Mouse (Mus musculus) heart, postnatal 36 days (tissue): ENCODE measurements around the gene Gatad2b. TPM values are rescaled to one million over a fixed set of nuclear protein-coding genes. Genes with fewer than 3 reads are reported as not detected.
"Not testable (repeated sequence)": the region's sequence is repeated elsewhere in the genome, so short reads cannot be mapped to it uniquely, and the experiment has no call there.

Source experiments
- DNase-seq, 2 experiments: peaks; one replicate each; pipeline ENCODE4 v3.0.0; 2021 to 2022
- intact Hi-C: fragments of 180-260 bp; cut with DNase I; formaldehyde crosslinking; loops from one replicate; pipeline ENCODE4 v1.15.1; 2025
- total RNA-seq, 2 experiments: library from RNA; stranded (reverse); gene quantifications; 2 replicates each; pipeline ENCODE4 v1.2.3; 2021

Gatad2b gene
- total RNA-seq, 2 experiments from 2014 or later = 50.1 to 50.7 TPM

- intact Hi-C loops = loop anchor here (1.0 to 5.0 kb wide), 4 partner anchors 27 to 202 kb away; partner anchors contain the start of gene Npr1
- DNase-seq = peak; percentile 95
These were observed 27.7 kb upstream of the Gatad2b start, which contains the start of gene Dennd4b for GRCm38 (mm10) chr3:90265034-90265931. Gene Dennd4b, plus strand, starts transcription at chr3:90265185.

DNA sequence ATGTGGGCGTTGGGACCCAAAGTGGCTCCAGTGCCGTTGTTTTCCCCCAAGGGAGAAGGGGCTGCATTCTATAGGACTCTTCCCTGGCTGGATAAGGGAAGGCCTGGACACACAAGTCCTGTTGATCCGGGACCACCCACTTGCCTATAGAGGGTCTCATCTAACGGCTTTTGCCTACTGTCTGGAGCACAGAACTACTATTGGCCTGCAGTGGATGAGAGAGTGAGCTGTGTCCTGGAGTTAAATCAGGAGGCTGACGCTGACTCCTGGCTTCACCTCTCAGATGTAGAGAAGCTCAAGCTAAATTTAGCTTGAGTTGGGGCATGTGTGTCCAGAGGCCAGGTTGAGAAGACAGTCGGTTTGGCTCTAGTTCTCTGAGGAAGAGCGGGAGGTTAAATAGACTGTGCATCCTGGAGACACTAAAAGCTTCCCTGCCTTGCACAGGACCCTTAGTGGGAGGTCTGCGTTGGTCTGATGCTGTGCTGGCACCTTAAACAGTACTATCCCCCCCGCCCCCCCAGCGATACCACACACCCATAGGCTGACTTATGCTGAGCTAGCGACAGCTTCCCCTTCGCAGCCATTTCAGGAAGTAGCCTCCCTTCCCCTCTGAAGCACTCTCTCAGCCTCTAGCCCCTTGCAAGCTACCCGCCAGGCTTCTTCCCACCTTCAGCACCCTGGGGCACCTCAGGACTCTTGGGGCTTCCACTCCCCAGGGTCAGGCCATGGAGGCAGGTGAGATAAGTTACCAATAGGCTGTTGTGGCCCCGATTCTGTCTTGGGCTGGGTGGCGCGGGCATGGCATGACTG, 26.8 kb upstream of the Gatad2b start:
- intact Hi-C loops = loop anchor here (1.0 to 5.0 kb wide), 4 partner anchors 26 to 201 kb away; partner anchors contain the start of gene Npr1
- DNase-seq = peak; percentile 31 to 56

- intact Hi-C loops = loop anchor here (5.0 kb wide), 1 partner anchor 200 kb away; the partner anchor contains the start of gene Npr1
- DNase-seq = no peak
These were observed 25.8 kb upstream of the Gatad2b start for GRCm38 (mm10) chr3:90266901-90267775.

- intact Hi-C loops = loop anchor here (5.0 kb wide), 1 partner anchor 199 kb away; the partner anchor contains the start of gene Npr1
These were observed 24.8 kb upstream of the Gatad2b start for GRCm38 (mm10) chr3:90268190-90268589.

DNA sequence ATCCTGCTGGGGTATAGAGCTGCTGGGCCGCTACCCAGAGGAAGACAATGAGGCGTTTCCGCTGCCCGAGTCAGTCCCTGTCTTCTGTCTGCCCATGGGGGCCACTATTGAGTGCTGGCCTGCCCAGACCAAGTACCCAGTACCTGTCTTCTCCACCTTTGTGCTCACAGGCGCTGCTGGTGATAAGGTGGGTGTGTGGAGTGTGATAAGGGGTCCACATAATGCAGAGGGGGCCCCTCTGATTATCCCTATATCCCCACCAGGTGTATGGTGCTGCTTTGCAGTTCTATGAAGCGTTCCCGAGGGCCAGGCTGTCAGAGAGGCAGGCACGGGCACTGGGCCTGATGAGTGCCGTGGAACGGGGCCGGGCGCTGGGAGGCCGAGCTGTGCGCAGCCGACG, 24.0 kb upstream of the Gatad2b start:
- DNase-seq = no peak
- intact Hi-C loops = loop anchor here (5.0 kb wide), 1 partner anchor 198 kb away; the partner anchor contains the start of gene Npr1

More at GRCm38 (mm10) chr3:90268190-90268589, 24.8 kb upstream of the Gatad2b start:
- no peak for DNase-seq

DNA sequence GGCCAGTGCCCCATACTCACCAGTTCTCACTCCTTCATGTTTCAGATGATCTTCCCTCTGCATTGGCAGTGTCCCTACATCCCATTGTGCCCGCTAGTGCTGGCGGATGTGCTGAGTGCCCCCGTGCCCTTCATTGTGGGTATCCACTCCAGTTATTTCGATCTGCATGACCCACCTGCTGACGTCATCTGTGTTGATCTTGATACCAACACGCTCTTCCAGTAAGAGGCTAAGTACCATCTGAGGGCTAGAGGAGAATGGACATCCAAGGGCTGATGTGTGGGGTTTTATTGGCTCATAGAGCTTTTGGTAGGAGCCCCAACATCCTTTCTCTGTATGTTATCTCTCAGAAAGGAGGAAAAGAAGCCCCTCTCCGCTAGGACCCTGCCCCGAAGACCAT, 22.2 kb upstream of the Gatad2b start:
- no peak for DNase-seq

DNA sequence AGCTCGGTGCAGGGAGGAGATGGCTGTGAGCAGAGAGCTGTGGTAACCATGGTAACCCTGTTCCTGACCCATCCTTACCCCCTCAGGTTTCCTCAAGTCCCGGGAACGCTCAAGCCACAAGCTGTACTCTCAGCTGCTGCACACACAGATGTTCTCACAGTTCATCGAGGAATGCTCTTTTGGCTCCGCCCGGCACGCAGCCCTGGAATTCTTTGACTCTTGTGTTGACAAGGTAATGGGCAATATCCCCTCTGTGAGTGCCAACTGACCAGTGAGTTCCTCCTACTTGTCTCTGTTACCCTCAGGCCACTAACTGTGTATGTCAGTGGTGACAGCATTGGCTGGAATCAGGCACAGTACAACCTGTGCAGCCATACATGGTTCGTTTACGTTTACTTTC, 20.8 kb upstream of the Gatad2b start:
- intact Hi-C loops = no loop called here
- no peak for DNase-seq

More for the DNA sequence above, 22.2 kb upstream of the Gatad2b start:
- intact Hi-C loops = no loop called here

GRCm38 (mm10) chr3:90273855-90274254, 19.1 kb upstream of the Gatad2b start:
- intact Hi-C loops = no loop called here
- no peak for DNase-seq

DNA sequence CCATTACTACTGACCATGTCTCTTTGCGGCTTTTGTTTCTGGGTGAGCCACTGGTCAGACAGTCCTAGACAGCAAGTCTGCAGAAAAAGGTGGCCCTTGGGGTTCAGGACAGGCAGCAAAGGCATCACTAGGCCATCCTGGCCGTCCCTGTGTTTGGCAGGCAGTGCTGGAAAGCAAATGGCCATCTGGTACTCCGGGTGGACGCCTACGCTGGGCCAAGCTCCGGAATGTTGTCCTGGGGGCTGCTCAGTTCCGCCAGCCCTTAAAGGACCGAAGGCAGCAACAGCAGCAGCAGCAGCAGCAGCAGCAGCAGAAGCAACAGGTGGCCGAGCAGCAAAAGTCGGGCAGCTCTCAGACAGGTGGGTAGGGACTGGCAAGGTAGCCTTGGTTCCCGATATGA, 17.7 kb upstream of the Gatad2b start:
- intact Hi-C loops = no loop called here
- no peak for DNase-seq

- DNase-seq = no peak
- intact Hi-C loops = no loop called here
These were observed 16.1 kb upstream of the Gatad2b start for GRCm38 (mm10) chr3:90276858-90277257.

DNA sequence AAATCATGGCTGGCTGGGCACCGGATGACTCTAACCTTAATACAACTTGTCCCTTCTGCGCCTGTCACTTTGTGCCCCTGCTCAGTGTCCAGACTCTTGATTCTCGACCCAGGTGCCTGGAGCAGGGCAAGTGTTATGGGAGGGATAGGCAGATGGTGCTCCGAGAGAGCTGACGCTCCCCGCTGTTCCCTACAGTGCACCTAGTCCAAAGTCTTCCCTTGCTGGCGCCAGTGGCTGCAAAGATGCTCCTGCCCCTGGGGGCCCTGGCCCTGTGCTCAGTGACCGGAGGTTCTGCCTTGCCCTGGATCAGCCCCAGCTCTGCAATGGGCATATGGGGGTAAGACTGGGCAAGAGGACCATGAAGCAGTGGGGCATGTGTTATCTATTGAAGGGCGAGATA, 15.2 kb upstream of the Gatad2b start:
- DNase-seq = no peak
- intact Hi-C loops = no loop called here

- DNase-seq = no peak
- intact Hi-C loops = no loop called here
These were observed 14.8 kb upstream of the Gatad2b start for GRCm38 (mm10) chr3:90278211-90278610.

- intact Hi-C loops = no loop called here
- no peak for DNase-seq
These were observed 13.8 kb upstream of the Gatad2b start for GRCm38 (mm10) chr3:90279216-90279615.

DNA sequence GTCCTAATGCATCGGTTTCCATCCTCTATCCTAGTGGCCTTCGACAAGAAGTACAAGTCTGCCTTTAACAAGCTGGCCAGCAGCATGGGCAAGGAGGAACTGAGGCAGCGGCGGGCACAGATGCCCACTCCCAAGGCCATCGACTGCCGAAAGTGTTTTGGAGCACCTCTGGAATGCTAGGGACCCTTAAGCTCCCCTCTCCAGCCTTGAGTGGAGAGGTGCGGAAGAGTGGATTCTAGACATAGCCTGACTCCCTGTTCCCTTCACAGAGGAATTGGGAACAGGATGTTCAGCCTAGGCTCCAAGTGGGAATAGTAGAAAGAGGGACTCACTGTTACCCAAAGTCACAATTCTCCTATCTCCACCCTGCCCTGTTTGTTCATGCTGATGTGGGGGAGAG, 13.2 kb upstream of the Gatad2b start:
- DNase-seq = no peak
- intact Hi-C loops = no loop called here

- intact Hi-C loops = no loop called here
- DNase-seq = no peak
These were observed 12.3 kb upstream of the Gatad2b start for GRCm38 (mm10) chr3:90280708-90281107.

DNA sequence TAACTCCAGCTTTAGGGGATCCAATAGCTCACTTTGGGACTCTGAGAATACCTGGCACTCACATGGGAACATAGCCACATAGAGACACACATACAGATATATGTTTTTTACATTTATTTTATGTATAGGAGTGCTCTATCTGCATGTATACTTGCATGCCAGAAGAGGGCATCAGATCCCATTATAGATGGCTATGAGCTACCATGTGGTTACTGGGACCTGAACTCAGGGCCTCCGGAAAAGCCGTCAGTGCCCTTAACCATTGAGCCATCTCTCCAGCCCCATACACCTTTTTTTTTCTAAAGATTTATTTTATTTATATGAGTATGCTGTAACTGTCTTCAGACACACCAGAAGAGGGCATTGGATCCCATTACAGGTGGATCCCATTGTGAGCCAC, 8.8 kb upstream of the Gatad2b start:
- intact Hi-C loops = no loop called here
- no peak for DNase-seq

DNA sequence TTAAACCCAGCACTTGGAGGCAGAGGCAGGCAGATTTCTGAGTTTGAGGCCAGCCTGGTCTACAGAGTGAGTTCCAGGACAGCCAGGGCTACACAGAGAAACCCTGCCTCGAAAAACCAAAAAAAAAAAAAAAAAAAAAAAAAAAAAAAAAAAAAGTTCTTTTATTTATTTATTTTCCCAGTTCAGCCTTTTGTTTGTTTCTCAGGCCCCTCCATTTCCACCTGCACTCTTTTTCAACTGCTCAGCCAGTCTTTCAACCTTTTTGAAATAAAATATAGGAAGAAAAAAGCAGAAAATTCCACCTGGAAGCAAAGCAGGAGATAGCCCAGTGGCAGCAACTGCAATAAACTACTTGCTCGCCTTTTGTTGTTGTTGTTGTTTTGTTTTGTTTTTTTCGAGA, 3.6 kb upstream of the Gatad2b start:
- intact Hi-C loops, DNase-seq: not testable (repeated sequence)

DNA sequence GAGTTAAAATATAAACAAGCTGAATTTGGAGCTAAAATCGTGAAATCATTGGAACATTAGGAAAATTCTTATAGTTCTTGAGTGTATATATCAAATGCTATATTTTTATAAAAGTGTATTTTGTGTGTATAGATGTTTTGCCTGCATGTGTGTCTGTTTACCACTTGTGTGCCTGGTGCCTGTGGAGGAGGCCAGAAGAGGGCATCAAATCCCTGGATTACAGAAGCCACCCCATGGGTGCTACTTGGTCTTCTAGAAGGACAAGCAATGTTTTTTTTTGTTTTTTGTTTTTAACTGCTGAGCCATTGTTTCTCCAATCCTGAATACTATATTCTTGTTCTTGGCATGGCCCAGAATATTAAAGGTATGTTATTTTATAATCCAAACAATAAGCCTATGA, 2.4 kb upstream of the Gatad2b start:
- intact Hi-C loops = loop anchor here (1.0 kb wide), 1 partner anchor 83 kb away; no protein-coding TSS in a partner anchor
- no peak for DNase-seq

DNA sequence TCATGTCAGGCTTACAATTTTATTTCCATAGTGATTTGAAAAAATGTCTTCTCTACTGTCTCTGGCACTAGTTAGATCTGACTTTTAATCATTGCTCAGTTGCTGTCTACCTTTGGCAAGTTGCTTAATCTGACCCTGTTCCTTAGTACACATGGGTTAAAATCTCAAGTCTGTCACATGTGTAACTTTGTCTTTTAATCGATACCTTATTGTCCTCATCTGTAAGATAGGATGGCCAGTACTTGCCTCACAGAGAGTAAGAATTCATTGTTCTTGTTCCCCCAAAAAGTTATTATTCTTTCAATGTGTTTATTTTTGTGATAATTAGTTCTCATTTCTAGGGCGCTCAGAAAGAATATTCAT, 1.0 kb upstream of the Gatad2b start:
- intact Hi-C loops = loop anchor here (1.0 kb wide), 1 partner anchor 27 kb away; the partner anchor contains the start of gene Dennd4b
- DNase-seq = no peak
